ENCODE assay signal across 13 mouse cellular contexts in the genomic region with DNA sequence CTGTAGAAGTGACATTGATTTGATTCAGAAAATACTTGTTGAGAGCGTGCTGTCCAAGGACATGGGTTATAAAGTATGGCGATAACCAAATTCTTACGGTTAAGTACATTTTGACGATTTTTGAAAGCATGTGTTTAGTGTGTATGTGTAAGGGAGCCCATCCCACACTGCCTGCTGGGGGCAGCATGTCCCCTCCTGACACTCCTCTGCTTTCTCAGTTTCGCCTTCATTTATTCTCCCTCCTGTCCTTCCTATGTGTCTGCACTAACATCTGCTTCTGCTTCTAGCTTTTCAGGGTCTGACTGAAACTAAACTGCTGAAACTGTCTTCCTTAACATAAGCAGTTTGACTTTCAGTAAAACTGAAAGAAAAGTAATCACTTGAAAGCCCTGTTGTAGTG. TPM values are rescaled to one million over a fixed set of nuclear protein-coding genes. Genes with fewer than 3 reads are reported as not detected.
DNase-seq lines count a peak whose midpoint lies in the region; ATAC-seq and TF ChIP-seq lines count a peak whose summit lies in the region.
"Had no signal": no experiment of that assay in that cellular context is flagged by ENCODE, and none has a peak within 500 bp of the region (broad histone marks: within the 10 kb centered on the region; RNA-seq: fewer than 3 reads in every experiment).

No protein-coding gene starts in this region.

- no peaks in the 10 kb centered on the region; the same call in 1 of the 2 replicates for H3K4me1 ChIP-seq in lung, adult 2 months (ENCODE audit: control insufficient read depth, insufficient read depth, low read length)
- no peaks in the 10 kb centered on the region for H3K4me1 ChIP-seq in ES-Bruce4 (ENCODE audit: control insufficient read depth, insufficient read depth, low read length)
- H3K4me1 ChIP-seq: embryonic facial prominence, embryonic 12.5 days; heart, embryonic 15.5 days; limb, embryonic 13.5 days had no signal

- H3K36me3 ChIP-seq in ES-Bruce4 (ENCODE audit: control insufficient read depth, insufficient read depth, low read length, poor library complexity, severe bottlenecking): no peaks in the 10 kb centered on the region
- H3K36me3 ChIP-seq: embryonic facial prominence, embryonic 12.5 days; heart, embryonic 15.5 days had no signal

- no peaks in the 10 kb centered on the region for H3K9me3 ChIP-seq in ES-Bruce4 (replicated peaks; ENCODE audit: control insufficient read depth, insufficient read depth, low read length, poor library complexity, severe bottlenecking)
- H3K9me3 ChIP-seq: embryonic facial prominence, embryonic 12.5 days; heart, embryonic 15.5 days; limb, embryonic 13.5 days had no signal

- peak; percentile 75 for ATAC-seq in common myeloid progenitor, adult 5-6 weeks (replicated peaks; ENCODE audit: low read depth, poor library complexity, severe bottlenecking)
- ATAC-seq: forebrain, embryonic 16.5 days had no signal

- no peak overlapping the region for H3K4me3 ChIP-seq in lung, adult 2 months (replicated peaks; ENCODE audit: extremely low read depth, low read depth, low read length)
- H3K4me3 ChIP-seq in ES-Bruce4 (ENCODE audit: low read depth, low read length): no peak overlapping the region
- H3K4me3 ChIP-seq: embryonic facial prominence, embryonic 12.5 days; heart, embryonic 15.5 days; limb, embryonic 13.5 days; myocyte had no signal

- WGBS in lung, adult 2 months: 75% methylated on average over 5 of the region's 5 CpGs

- H3K27ac ChIP-seq in ES-Bruce4 (ENCODE audit: insufficient read depth, low read length): no peak overlapping the region
- H3K27ac ChIP-seq: embryonic facial prominence, embryonic 12.5 days; heart, embryonic 15.5 days; limb, embryonic 13.5 days had no signal

- H3K27me3 ChIP-seq in ES-Bruce4 (ENCODE audit: control insufficient read depth, insufficient read depth, low read length, poor library complexity, severe bottlenecking): no peaks in the 10 kb centered on the region
- H3K27me3 ChIP-seq: embryonic facial prominence, embryonic 12.5 days; heart, embryonic 15.5 days; limb, embryonic 13.5 days had no signal

- H3K9ac ChIP-seq in ES-Bruce4 (ENCODE audit: low read depth, poor library complexity, severe bottlenecking): no peak overlapping the region
- H3K9ac ChIP-seq: embryonic facial prominence, embryonic 12.5 days; heart, embryonic 15.5 days; limb, embryonic 13.5 days had no signal

- no peak for DNase-seq in lung, adult 2 months
- no peak for DNase-seq in lung, postnatal 25 days (ENCODE audit: low spot score)
- DNase-seq in naive thymus-derived CD4-positive, alpha-beta T cell, adult 2 months (ENCODE audit: low read depth): peak; percentile 8
- no peak for DNase-seq in left cerebral cortex, adult 9 months (ENCODE audit: low spot score in 2 of 2)
- DNase-seq in urinary bladder, adult 2 months (ENCODE audit: low spot score): no peak
- DNase-seq: retina, postnatal 1 day had no signal

- TF ChIP-seq CTCF in lung, adult 2 months (IDR thresholded peaks at IDR 0.05; ENCODE audit: insufficient read depth, low read length): 0 out of 2 replicates have a peak, but pooled peaks have one; percentile 24
- peak; percentile 19 for TF ChIP-seq CTCF in ES-Bruce4 (IDR thresholded peaks at IDR 0.05; ENCODE audit: low read depth, low read length)

- no peak for TF ChIP-seq POLR2A in lung, adult 2 months (IDR thresholded peaks at IDR 0.05; ENCODE audit: borderline replicate concordance, extremely low read depth, low read depth, low read length)
- TF ChIP-seq POLR2A in ES-Bruce4 (IDR thresholded peaks at IDR 0.05; ENCODE audit: insufficient read depth, low read length): no peak

- no peak for TF ChIP-seq EP300 in ES-Bruce4 (IDR thresholded peaks at IDR 0.05; ENCODE audit: insufficient read depth, low read depth, low read length)

RNA-seq across cellular contexts. Expression of a gene that starts 36.7 kb away (rescaled TPM):
- 16.5 and 23.9 TPM in 2 replicates for polyA plus RNA-seq in lung, adult 2 months (2012; rRNA removed)
- 81.0 and 89.9 TPM in 2 replicates for polyA plus RNA-seq in ES-Bruce4 (2011; ENCODE audit: insufficient read depth, insufficient read length, low read depth, missing spikeins)
- total RNA-seq in common myeloid progenitor, adult 5-6 weeks (2017): 87.9 and 114 TPM in 2 replicates
- polyA plus RNA-seq in urinary bladder, adult 2 months (2012; rRNA removed): 62.0 and 87.8 TPM in 2 replicates

RNA-seq across cellular contexts. Expression of a gene that starts 36.8 kb away (rescaled TPM):
- polyA plus RNA-seq in lung, adult 2 months (2012; rRNA removed): 1.2 and 1.3 TPM in 2 replicates
- 7.9 and 8.6 TPM in 2 replicates for polyA plus RNA-seq in ES-Bruce4 (2011; ENCODE audit: insufficient read depth, insufficient read length, low read depth, missing spikeins)
- total RNA-seq in common myeloid progenitor, adult 5-6 weeks (2017): 6.7 and 7.4 TPM in 2 replicates
- 3.1 and 3.2 TPM in 2 replicates for polyA plus RNA-seq in urinary bladder, adult 2 months (2012; rRNA removed)

RNA-seq across cellular contexts. Expression of a gene that starts 51.3 kb away (rescaled TPM):
- polyA plus RNA-seq in lung, adult 2 months (2012; rRNA removed): 0.09 and 0.31 TPM in 2 replicates
- 0.45 and 0.58 TPM in 2 replicates for polyA plus RNA-seq in ES-Bruce4 (2011; ENCODE audit: insufficient read depth, insufficient read length, low read depth, missing spikeins)
- total RNA-seq in common myeloid progenitor, adult 5-6 weeks (2017): not detected in 2 replicates
- 0.15 and 0.17 TPM in 2 replicates for polyA plus RNA-seq in urinary bladder, adult 2 months (2012; rRNA removed)
- polyA plus RNA-seq: embryonic facial prominence, embryonic 12.5 days; forebrain, embryonic 16.5 days; limb, embryonic 13.5 days had no signal
